Mouse (Mus musculus) hindbrain, embryonic 13.5 days (tissue): ENCODE results near the gene P2rx1. TPM values are rescaled to one million over a fixed set of nuclear protein-coding genes. Genes with fewer than 3 reads are reported as not detected.

Experiments
- ATAC-seq: fragments of 200-750 bp; cut with Nextera tagmentation; 2 replicates; pipeline ENCODE4 v1.8.0; 2017; ENCODE audit warnings: moderate TSS enrichment; ENCODE audit not compliant: low FRiP score
- H3K27ac ChIP-seq: fragments of 300-500 bp; sonication (generic); 2 replicates; pipeline ENCODE4 v1.5.1; 2015; ENCODE audit warnings: inconsistent platforms, mild to moderate bottlenecking, moderate library complexity
- H3K27me3 ChIP-seq: fragments of 300-500 bp; sonication (generic); 2 replicates; pipeline ENCODE4 v1.6.1; 2015; ENCODE audit warnings: mild to moderate bottlenecking, inconsistent platforms
- H3K36me3 ChIP-seq: fragments of 300-500 bp; sonication (generic); 2 replicates; pipeline ENCODE4 v1.6.1; 2015; ENCODE audit warnings: mild to moderate bottlenecking, inconsistent platforms
- H3K4me1 ChIP-seq: fragments of 300-500 bp; sonication (generic); replicated peaks from 2 replicates; pipeline ENCODE4 v1.6.1; 2015; ENCODE audit warnings: inconsistent platforms
- H3K4me2 ChIP-seq: fragments of 300-500 bp; sonication (generic); 2 replicates; pipeline ENCODE4 v1.6.1; 2015; ENCODE audit warnings: inconsistent platforms, mild to moderate bottlenecking, moderate library complexity
- H3K4me3 ChIP-seq: fragments of 300-500 bp; sonication (generic); 2 replicates; pipeline ENCODE4 v1.5.1; 2015; ENCODE audit warnings: mild to moderate bottlenecking, inconsistent platforms
- H3K9ac ChIP-seq: fragments of 300-500 bp; sonication (generic); 2 replicates; pipeline ENCODE4 v1.6.1; 2015; ENCODE audit warnings: mild to moderate bottlenecking, inconsistent platforms
- H3K9me3 ChIP-seq: fragments of 300-500 bp; sonication (generic); 2 replicates; pipeline ENCODE4 v1.6.1; 2016; ENCODE audit warnings: inconsistent platforms
- WGBS: fragments of 180-500 bp; shearing (Covaris S2); methylation state at CpG from one replicate; pipeline ENCODE4 v1.1.7; 2015; 5-methylcytosine and 5-hydroxymethylcytosine counted together
- polyA plus RNA-seq: library from polyadenylated mRNA; unstranded; fragments of >200 nt; fragmentation: Nextera tagmentation; extraction: Ambion mirVana; gene quantifications from 2 replicates; pipeline ENCODE4 v1.2.1, GENCODE M21; 2015

Gene P2rx1
- polyA plus RNA-seq, 1 experiment from 2014 or later, result 0.65 TPM

GRCm38 (mm10) chr11:73014831-73015344 lies 16.0 kb downstream of the P2rx1 start:
- H3K4me3 ChIP-seq, result no peak overlapping the region
- H3K27ac ChIP-seq, result 0 out of 2 replicates have a peak overlapping the region, but pooled peaks have one; percentile 36
- H3K36me3 ChIP-seq, result no peaks in the 10 kb centered on the region
- no peak overlapping the region for H3K4me2 ChIP-seq
- no peaks in the 10 kb centered on the region for H3K9me3 ChIP-seq
- 73% methylated on average over 4 of the region's 4 CpGs for WGBS
- peaks cover 21% of the 10 kb centered on the region for H3K27me3 ChIP-seq
- no peak for ATAC-seq
- H3K4me1 ChIP-seq, result peaks cover 27% of the 10 kb centered on the region
- H3K9ac ChIP-seq, result no peak overlapping the region

GRCm38 (mm10) chr11:73015391-73016102 lies 16.6 kb downstream of the P2rx1 start:
- Histone ChIP-seq H3K4me1 (peaks cover 33% of the 10 kb centered on the region), H3K4me3 (no peak overlapping the region), H3K27me3 (peaks cover 27% of the 10 kb centered on the region), H3K36me3 (no peaks in the 10 kb centered on the region), H3K9ac (0 out of 2 replicates have a peak overlapping the region, but pooled peaks have one; percentile 20), H3K27ac (0 out of 2 replicates have a peak overlapping the region, but pooled peaks have one; percentile 36), H3K4me2 (no peak overlapping the region), H3K9me3 (no peaks in the 10 kb centered on the region)
- no peak for ATAC-seq
- 68% methylated on average over 5 of the region's 5 CpGs for WGBS

GRCm38 (mm10) chr11:73016103-73016420 lies 17.2 kb downstream of the P2rx1 start:
- peaks cover 38% of the 10 kb centered on the region for H3K4me1 ChIP-seq
- 0 out of 2 replicates have a peak overlapping the region, but pooled peaks have one; percentile 20 for H3K9ac ChIP-seq
- no peak overlapping the region for H3K27ac ChIP-seq
- no peak overlapping the region for H3K4me3 ChIP-seq
- peaks cover 31% of the 10 kb centered on the region for H3K27me3 ChIP-seq
- WGBS, result 77% methylated on average over 6 of the region's 6 CpGs
- no peaks in the 10 kb centered on the region for H3K36me3 ChIP-seq
- H3K9me3 ChIP-seq, result no peaks in the 10 kb centered on the region
- no peak for ATAC-seq
- H3K4me2 ChIP-seq, result no peak overlapping the region

- no peaks in the 10 kb centered on the region for H3K36me3 ChIP-seq
- H3K4me1 ChIP-seq, result peaks cover 44% of the 10 kb centered on the region
- peak within 1 kb of the TSS; percentile 86 for H3K27ac ChIP-seq
- peak; percentile 95 for ATAC-seq
- H3K9ac ChIP-seq, result peak within 1 kb of the TSS; percentile 82
- peak within 1 kb of the TSS; percentile 93 for H3K4me2 ChIP-seq
- peak within 1 kb of the TSS; percentile 75 for H3K4me3 ChIP-seq
- under 1% methylated on average over 52 of the region's 57 CpGs for WGBS
- no peaks in the 10 kb centered on the region for H3K9me3 ChIP-seq
- peaks cover 38% of the 10 kb centered on the region for H3K27me3 ChIP-seq
Measured at GRCm38 (mm10) chr11:73018471-73019146, 19.7 kb downstream of the P2rx1 start, which contains the start of gene Camkk1. TSS of gene Camkk1 (plus strand) at chr11:73019008.

GRCm38 (mm10) chr11:73019147-73019795 lies 20.4 kb downstream of the P2rx1 start:
- peak overlapping the region; percentile 82 for H3K9ac ChIP-seq
- peak overlapping the region; percentile 75 for H3K4me3 ChIP-seq
- H3K9me3 ChIP-seq, result no peaks in the 10 kb centered on the region
- H3K27ac ChIP-seq, result peak overlapping the region; percentile 86
- H3K4me1 ChIP-seq, result peaks cover 51% of the 10 kb centered on the region
- peaks cover 38% of the 10 kb centered on the region for H3K27me3 ChIP-seq
- no peaks in the 10 kb centered on the region for H3K36me3 ChIP-seq
- H3K4me2 ChIP-seq, result peak overlapping the region; percentile 93
- peak; percentile 77 for ATAC-seq
- under 1% methylated on average over 44 of the region's 46 CpGs for WGBS

GRCm38 (mm10) chr11:73020953-73021800 lies 22.3 kb downstream of the P2rx1 start:
- Histone ChIP-seq H3K4me2 (no peak overlapping the region), H3K4me1 (peaks cover 38% of the 10 kb centered on the region), H3K36me3 (peaks cover 5% of the 10 kb centered on the region; the same call in 1 of the 2 replicates), H3K27me3 (peaks cover 38% of the 10 kb centered on the region), H3K4me3 (no peak overlapping the region), H3K27ac (no peak overlapping the region), H3K9ac (peak overlapping the region; percentile 24; the same call in 1 of the 2 replicates), H3K9me3 (no peaks in the 10 kb centered on the region)
- 59% methylated on average over 7 of the region's 7 CpGs for WGBS
- no peak for ATAC-seq

GRCm38 (mm10) chr11:73023099-73023498 lies 24.2 kb downstream of the P2rx1 start:
- ATAC-seq, result no peak
- Histone ChIP-seq H3K27me3 (peaks cover 23% of the 10 kb centered on the region), H3K36me3 (peaks cover 16% of the 10 kb centered on the region), H3K9me3 (no peaks in the 10 kb centered on the region), H3K9ac (no peak overlapping the region), H3K4me1 (peaks cover 36% of the 10 kb centered on the region), H3K27ac (no peak overlapping the region), H3K4me2 (no peak overlapping the region), H3K4me3 (no peak overlapping the region)
- WGBS, result 59% methylated on average over 9 of the region's 9 CpGs

- peaks cover 23% of the 10 kb centered on the region for H3K27me3 ChIP-seq
- H3K9me3 ChIP-seq, result no peaks in the 10 kb centered on the region
- 43% methylated on average over 4 of the region's 4 CpGs for WGBS
- no peak overlapping the region for H3K4me2 ChIP-seq
- H3K4me1 ChIP-seq, result peaks cover 32% of the 10 kb centered on the region
- peaks cover 21% of the 10 kb centered on the region for H3K36me3 ChIP-seq
- ATAC-seq, result no peak
- peak overlapping the region; percentile 29; the same call in 1 of the 2 replicates for H3K9ac ChIP-seq
- H3K27ac ChIP-seq, result no peak overlapping the region
- H3K4me3 ChIP-seq, result no peak overlapping the region
Measured at GRCm38 (mm10) chr11:73023827-73024226, 24.9 kb downstream of the P2rx1 start.

- Histone ChIP-seq H3K4me3 (no peak overlapping the region), H3K27ac (no peak overlapping the region), H3K36me3 (peaks cover 26% of the 10 kb centered on the region), H3K4me2 (no peak overlapping the region), H3K9me3 (no peaks in the 10 kb centered on the region), H3K4me1 (peaks cover 30% of the 10 kb centered on the region), H3K27me3 (peaks cover 23% of the 10 kb centered on the region), H3K9ac (peak overlapping the region; percentile 29; the same call in 1 of the 2 replicates)
- ATAC-seq, result no peak
- WGBS, result 64% methylated on average over 7 of the region's 7 CpGs
Measured at GRCm38 (mm10) chr11:73024236-73024904, 25.5 kb downstream of the P2rx1 start.

GRCm38 (mm10) chr11:73026961-73027360 lies 28.1 kb downstream of the P2rx1 start:
- Histone ChIP-seq H3K4me2 (no peak overlapping the region), H3K9ac (no peak overlapping the region), H3K36me3 (peaks cover 26% of the 10 kb centered on the region), H3K27me3 (no peaks in the 10 kb centered on the region), H3K27ac (no peak overlapping the region), H3K4me3 (no peak overlapping the region), H3K9me3 (no peaks in the 10 kb centered on the region), H3K4me1 (peaks cover 19% of the 10 kb centered on the region)
- 58% methylated on average over 8 of the region's 8 CpGs for WGBS
- ATAC-seq, result no peak
